Mouse (Mus musculus) embryonic facial prominence, embryonic 11.5 days (tissue): ENCODE measurements around the gene Gm11564. TPM values are rescaled to one million over a fixed set of nuclear protein-coding genes. Genes with fewer than 3 reads are reported as not detected.
"Not testable (repeated sequence)": the region's sequence is repeated elsewhere in the genome, so short reads cannot be mapped to it uniquely, and the experiment has no call there.

Source experiments
- ATAC-seq: fragments of 200-750 bp; cut with Nextera tagmentation; replicated peaks from 2 replicates; pipeline ENCODE4 v1.8.0; 2017; ENCODE audit warnings: low read depth; ENCODE audit not compliant: insufficient number of reproducible peaks, low FRiP score, low TSS enrichment
- DNase-seq: peaks from one replicate; pipeline ENCODE4 v3.0.0-alpha.2; 2015; ENCODE audit warnings: low spot score
- H3K27ac ChIP-seq: fragments of 300-500 bp; sonication (generic); replicated peaks from 2 replicates; pipeline ENCODE4 v1.5.1; 2014; ENCODE audit warnings: mild to moderate bottlenecking, low read depth, low read length, control low read depth
- H3K27me3 ChIP-seq: fragments of 300-500 bp; sonication (generic); 2 replicates; pipeline ENCODE4 v1.6.1; 2014; ENCODE audit warnings: mild to moderate bottlenecking, low read length, moderate library complexity, mixed read lengths; ENCODE audit not compliant: control insufficient read depth, insufficient read depth
- H3K36me3 ChIP-seq: fragments of 300-500 bp; sonication (generic); replicated peaks from 2 replicates; pipeline ENCODE4 v1.6.1; 2014; ENCODE audit warnings: low read depth, mild to moderate bottlenecking, low read length, moderate library complexity, mixed read lengths; ENCODE audit not compliant: control insufficient read depth, insufficient read depth
- H3K4me1 ChIP-seq: fragments of 300-500 bp; sonication (generic); 2 replicates; pipeline ENCODE4 v1.6.1; 2014; ENCODE audit warnings: low read length, mixed read lengths; ENCODE audit not compliant: control insufficient read depth, insufficient read depth
- H3K4me2 ChIP-seq: fragments of 300-500 bp; sonication (generic); 2 replicates; pipeline ENCODE4 v1.6.1; 2014; ENCODE audit warnings: low read depth, mild to moderate bottlenecking, control low read depth, low read length, moderate library complexity
- H3K4me3 ChIP-seq: fragments of 300-500 bp; sonication (generic); 2 replicates; pipeline ENCODE4 v1.5.1; 2014; ENCODE audit warnings: low read depth, low read length, control low read depth
- H3K9ac ChIP-seq: fragments of 300-500 bp; sonication (generic); replicated peaks from 2 replicates; pipeline ENCODE4 v1.6.1; 2014; ENCODE audit warnings: mild to moderate bottlenecking, control low read depth, low read length
- H3K9me3 ChIP-seq: fragments of 300-500 bp; sonication (generic); replicated peaks from 2 replicates; pipeline ENCODE4 v1.6.1; 2016; ENCODE audit warnings: mild to moderate bottlenecking, low read length, inconsistent platforms, mixed read lengths; ENCODE audit not compliant: control insufficient read depth
- WGBS: fragments of 180-500 bp; shearing (Covaris S2); extraction: QIAGEN DNeasy Blood & Tissue Kit; methylation state at CpG from one replicate; pipeline ENCODE4 v1.1.7; 2014; 5-methylcytosine and 5-hydroxymethylcytosine counted together
- polyA plus RNA-seq: library from polyadenylated mRNA; unstranded; fragments of >200 nt; fragmentation: Nextera tagmentation; extraction: Ambion mirVana; gene quantifications from 2 replicates; pipeline ENCODE4 v1.2.1, GENCODE M21; 2014

Gm11564 gene
- polyA plus RNA-seq, 1 experiment from 2014 or later: not detected

DNA sequence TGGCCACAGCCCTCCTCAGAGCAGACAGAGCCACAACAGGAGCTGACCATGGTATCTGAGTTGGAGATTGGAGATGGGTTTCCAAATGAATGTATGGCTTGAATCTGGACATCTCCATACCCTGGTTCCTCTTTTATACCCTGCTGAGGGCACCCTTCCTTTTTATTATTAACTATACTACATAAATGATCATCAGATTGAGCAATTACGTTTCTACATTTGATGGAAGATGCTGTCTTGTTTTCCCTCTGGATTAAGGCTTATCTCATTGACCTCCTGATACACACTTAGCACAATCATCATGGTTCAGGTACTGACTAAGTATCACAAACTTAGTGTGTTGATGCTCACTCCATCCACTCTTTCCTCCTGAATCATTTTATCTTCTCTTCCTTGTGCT is 22.5 kb upstream of the Gm11564 start, which contains the start of gene 2300003K06Rik:
2300003K06Rik (minus strand) TSS at position 101 of the 400 bp plus-strand sequence.
- Histone ChIP-seq H3K4me1 (no peaks in the 10 kb centered on the region), H3K27me3 (no peaks in the 10 kb centered on the region), H3K27ac (no peak within 1 kb of the TSS), H3K4me2 (no peak within 1 kb of the TSS), H3K36me3 (no peaks in the 10 kb centered on the region), H3K9ac (no peak within 1 kb of the TSS), H3K9me3 (no peaks in the 10 kb centered on the region), H3K4me3 (no peak within 1 kb of the TSS)
- 73% methylated on average over 1 of the region's 1 CpGs for WGBS
- ATAC-seq (no peak), DNase-seq (no peak)

DNA sequence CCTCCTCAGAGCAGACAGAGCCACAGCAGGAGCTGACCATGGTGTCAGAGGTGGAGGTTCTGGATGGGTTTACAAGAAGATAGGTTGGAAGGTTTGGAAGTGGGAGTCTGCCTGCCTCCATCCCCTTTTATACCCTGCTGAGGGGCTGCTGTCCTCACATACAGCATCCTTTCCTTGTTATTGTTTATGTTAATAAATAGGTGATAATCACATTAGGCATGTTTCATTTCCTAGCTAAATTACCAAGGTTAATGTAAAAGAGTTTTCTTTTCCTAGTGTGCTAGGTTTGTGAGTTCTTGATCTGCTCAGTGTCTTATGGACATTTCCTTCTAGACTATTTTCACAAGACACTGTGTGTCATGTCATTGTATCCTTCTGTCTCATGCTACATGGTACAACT is 5.7 kb downstream of the Gm11564 start, which contains the start of gene Krtap4-13:
Krtap4-13 (minus strand) TSS at position 101 of the 400 bp plus-strand sequence.
- not testable (repeated sequence) for H3K36me3 ChIP-seq, DNase-seq, ATAC-seq, H3K4me2 ChIP-seq, H3K4me1 ChIP-seq, H3K27ac ChIP-seq, H3K9ac ChIP-seq, H3K4me3 ChIP-seq, H3K9me3 ChIP-seq, H3K27me3 ChIP-seq

DNA sequence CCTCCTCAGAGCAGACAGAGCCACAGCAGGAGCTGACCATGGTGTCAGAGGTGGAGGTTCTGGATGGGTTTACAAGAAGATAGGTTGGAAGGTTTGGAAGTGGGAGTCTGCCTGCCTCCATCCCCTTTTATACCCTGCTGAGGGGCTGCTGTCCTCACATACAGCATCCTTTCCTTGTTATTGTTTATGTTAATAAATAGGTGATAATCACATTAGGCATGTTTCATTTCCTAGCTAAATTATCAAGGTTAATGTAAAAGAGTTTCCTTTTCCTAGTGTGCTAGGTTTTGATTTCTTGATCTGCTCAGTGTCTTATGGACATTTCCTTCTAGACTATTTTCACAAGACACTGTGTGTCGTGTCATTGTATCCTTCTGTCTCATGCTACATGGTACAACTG is 11.1 kb downstream of the Gm11564 start, which contains the start of gene Gm11554:
Gm11554 (minus strand) TSS at position 101 of the 400 bp plus-strand sequence.
- not testable (repeated sequence) for H3K4me2 ChIP-seq, H3K9ac ChIP-seq, H3K36me3 ChIP-seq, H3K27me3 ChIP-seq, ATAC-seq, H3K4me3 ChIP-seq, H3K9me3 ChIP-seq, DNase-seq, H3K4me1 ChIP-seq, H3K27ac ChIP-seq
- WGBS: no CpG with 5 or more reads among the region's 1 CpGs

DNA sequence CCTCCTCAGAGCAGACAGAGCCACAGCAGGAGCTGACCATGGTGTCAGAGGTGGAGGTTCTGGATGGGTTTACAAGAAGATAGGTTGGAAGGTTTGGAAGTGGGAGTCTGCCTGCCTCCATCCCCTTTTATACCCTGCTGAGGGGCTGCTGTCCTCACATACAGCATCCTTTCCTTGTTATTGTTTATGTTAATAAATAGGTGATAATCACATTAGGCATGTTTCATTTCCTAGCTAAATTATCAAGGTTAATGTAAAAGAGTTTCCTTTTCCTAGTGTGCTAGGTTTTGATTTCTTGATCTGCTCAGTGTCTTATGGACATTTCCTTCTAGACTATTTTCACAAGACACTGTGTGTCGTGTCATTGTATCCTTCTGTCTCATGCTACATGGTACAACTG is 16.6 kb downstream of the Gm11564 start, which contains the start of gene Gm11569:
Gm11569 (minus strand) TSS at position 101 of the 400 bp plus-strand sequence.
- WGBS: no CpG with 5 or more reads among the region's 1 CpGs
- DNase-seq, H3K4me2 ChIP-seq, H3K9me3 ChIP-seq, ATAC-seq, H3K9ac ChIP-seq, H3K4me1 ChIP-seq, H3K27me3 ChIP-seq, H3K27ac ChIP-seq, H3K4me3 ChIP-seq, H3K36me3 ChIP-seq: not testable (repeated sequence)

DNA sequence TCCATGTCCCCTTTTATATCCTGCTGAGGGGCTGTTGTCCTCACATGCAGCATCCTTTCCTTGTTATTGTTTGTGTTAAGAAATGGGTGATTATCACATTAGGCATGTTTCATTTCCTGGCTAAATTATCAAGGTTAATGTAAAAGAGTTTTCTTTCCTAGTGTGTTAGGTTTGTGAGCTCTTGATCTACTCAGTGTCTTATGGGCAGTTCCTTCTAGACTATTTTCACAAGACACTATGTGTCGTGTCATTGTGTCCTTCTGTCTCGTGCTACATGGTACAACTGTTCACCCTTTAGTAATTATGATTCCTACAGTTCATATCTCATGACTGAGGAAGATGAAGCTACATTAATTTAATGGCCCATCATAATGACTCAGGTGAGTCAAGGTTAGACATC is 22.1 kb downstream of the Gm11564 start, which contains the start of gene Gm11596:
Gm11596 (minus strand) TSS at position 101 of the 400 bp plus-strand sequence.
- Histone ChIP-seq H3K36me3 (no peaks in the 10 kb centered on the region), H3K4me3 (no peak within 1 kb of the TSS), H3K9me3 (no peaks in the 10 kb centered on the region), H3K4me1 (no peaks in the 10 kb centered on the region), H3K27ac (no peak within 1 kb of the TSS), H3K27me3 (no peaks in the 10 kb centered on the region), H3K9ac (no peak within 1 kb of the TSS), H3K4me2 (no peak within 1 kb of the TSS)
- no peak for ATAC-seq
- WGBS: 83% methylated on average over 2 of the region's 2 CpGs
- DNase-seq: no peak

DNA sequence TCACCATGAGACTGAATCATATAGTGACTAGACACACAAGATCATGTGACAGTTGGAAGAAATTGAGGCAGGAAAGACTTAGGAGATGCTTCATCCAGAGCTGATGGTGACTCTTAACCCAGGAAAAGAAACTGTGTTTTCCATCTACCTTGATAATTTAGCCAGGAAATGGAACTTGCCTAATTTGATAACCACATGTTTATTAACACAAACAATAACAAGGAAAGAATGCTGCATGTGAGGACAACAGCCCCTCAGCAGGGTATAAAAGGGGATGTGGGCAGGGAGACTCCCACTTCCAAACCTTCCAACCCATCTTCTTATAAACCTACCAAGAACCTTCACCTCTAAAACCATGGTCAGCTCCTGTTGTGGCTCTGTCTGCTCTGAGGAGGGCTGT is 30.6 kb downstream of the Gm11564 start, which contains the start of gene Krtap4-9:
Krtap4-9 (plus strand) TSS at position 301 of the 400 bp plus-strand sequence.
- not testable (repeated sequence) for H3K27ac ChIP-seq, H3K4me1 ChIP-seq, H3K4me3 ChIP-seq, H3K9ac ChIP-seq, H3K4me2 ChIP-seq, DNase-seq, ATAC-seq, H3K27me3 ChIP-seq, H3K36me3 ChIP-seq, H3K9me3 ChIP-seq

DNA sequence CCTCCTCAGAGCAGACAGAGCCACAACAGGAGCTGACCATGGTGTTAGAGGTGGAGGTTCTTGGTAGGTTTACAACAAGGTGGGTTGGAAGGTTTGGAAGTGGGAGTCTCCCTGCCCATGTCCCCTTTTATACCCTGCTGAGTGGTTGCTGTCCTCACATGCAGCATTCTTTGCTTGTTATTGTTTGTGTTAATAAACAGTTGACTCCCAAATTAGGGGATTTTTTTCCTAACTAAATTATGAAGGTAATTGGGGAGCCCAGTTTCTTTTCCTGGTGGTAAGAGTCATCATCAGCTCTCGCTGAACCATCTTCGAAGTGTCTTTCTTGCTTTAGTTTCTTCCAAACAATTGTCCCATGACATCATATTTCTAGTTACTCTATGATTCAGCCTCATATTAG is 34.9 kb downstream of the Gm11564 start, which contains the start of gene Krtap4-8:
Krtap4-8 (minus strand) TSS at position 101 of the 400 bp plus-strand sequence.
- WGBS: 87% methylated on average over 2 of the region's 2 CpGs
- H3K36me3 ChIP-seq: no peaks in the 10 kb centered on the region
- no peak within 1 kb of the TSS for H3K4me3 ChIP-seq
- H3K27ac ChIP-seq: no peak within 1 kb of the TSS
- H3K9ac ChIP-seq: no peak within 1 kb of the TSS
- H3K4me1 ChIP-seq: no peaks in the 10 kb centered on the region
- DNase-seq (no peak), ATAC-seq (no peak)
- no peaks in the 10 kb centered on the region for H3K9me3 ChIP-seq
- no peak within 1 kb of the TSS for H3K4me2 ChIP-seq
- H3K27me3 ChIP-seq: no peaks in the 10 kb centered on the region

DNA sequence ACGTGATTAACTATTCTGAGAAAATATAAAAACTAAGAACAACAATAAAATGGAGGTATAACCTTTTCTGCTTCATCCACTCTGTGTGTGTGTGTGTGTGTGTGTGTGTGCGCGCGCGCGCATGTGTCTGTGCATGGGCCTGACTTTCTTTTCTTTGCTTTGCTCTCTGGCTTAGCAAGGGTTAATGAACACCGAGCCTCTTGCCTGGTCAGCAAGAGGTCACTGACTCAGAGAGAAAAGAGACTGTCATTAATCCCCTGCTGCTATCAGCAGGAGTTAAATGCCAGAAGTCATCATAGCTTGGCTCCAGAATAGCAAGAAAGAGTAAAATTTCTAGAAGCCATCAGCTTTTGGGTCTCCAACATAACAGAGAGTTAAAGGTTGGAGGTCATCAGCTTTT is 37.1 kb downstream of the Gm11564 start:
- Histone ChIP-seq H3K27ac (no peak overlapping the region), H3K9me3 (no peaks in the 10 kb centered on the region), H3K4me3 (no peak overlapping the region), H3K4me2 (no peak overlapping the region), H3K36me3 (no peaks in the 10 kb centered on the region), H3K9ac (no peak overlapping the region), H3K27me3 (no peaks in the 10 kb centered on the region), H3K4me1 (no peaks in the 10 kb centered on the region)
- no peak for ATAC-seq
- WGBS: 54% methylated on average over 7 of the region's 7 CpGs
- no peak for DNase-seq
